Mouse (Mus musculus): Measurements from ENCODE around the gene Cblc.

Gene Cblc

DNA sequence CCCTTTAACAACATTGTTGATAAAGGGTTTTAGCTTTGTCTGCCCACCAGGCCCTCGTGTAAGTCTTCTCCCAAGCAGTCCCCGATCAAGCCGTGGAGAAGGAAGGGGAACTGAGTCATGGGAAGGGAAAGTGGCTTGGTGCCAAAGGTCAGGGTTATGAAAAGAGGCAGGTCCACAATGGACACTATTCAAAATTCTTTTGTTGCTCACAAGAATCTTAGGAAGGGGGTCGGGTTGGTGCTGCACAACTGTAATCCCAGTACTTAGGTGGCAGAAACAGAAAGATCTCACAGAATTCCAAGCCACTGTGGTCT is 45.6 kb downstream of the Cblc start:
- DNase-seq (ENCODE audit: low spot score in 2 of 2) = no peak

DNA sequence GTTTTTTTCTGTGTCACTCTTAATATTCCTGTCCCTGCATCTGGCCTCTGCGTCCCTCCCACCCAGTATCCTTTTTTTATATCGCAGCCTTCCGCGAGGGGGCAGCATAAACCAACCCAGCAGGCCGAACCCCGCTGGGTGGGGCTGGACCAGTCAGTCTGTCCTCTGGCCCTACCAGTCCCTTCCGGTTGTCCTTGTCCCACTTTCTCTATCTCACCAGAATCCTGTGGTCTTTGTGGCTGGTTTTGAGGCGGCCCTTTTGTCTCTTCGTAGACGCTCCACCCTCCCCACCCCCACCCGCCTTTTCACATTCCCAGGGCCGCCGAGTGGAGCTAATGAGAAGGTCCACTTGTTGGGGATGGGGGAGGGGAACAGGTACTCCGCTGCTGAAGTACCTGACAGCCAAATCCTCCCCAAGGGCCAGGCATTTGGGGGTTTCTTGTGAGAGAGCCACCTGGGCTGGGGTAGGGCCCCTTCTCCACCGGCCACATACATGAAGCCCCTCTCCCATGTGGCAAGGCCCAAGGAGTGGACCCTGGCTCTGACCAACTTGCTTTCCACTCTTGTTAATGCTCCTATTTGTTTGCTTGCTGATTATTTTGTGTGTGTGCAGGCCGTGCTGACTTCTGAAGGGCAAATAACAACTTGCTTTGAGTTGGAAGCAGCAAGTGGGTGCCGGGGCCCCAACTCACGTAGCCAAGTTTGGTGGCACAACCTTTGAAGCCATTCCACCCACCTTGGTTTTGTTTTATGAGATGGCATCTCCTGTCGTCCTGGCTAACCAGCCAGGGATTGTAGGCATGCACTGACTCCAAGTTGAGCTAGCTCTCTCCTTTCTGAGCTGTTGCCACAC is 46.2 kb downstream of the Cblc start, which contains the start of gene Nectin2:
Gene Nectin2, minus strand, starts transcription at position 267 of the 853 bp plus-strand sequence.
- DNase-seq (ENCODE audit: low spot score in 2 of 2) = peak; percentile 60 to 70

DNA sequence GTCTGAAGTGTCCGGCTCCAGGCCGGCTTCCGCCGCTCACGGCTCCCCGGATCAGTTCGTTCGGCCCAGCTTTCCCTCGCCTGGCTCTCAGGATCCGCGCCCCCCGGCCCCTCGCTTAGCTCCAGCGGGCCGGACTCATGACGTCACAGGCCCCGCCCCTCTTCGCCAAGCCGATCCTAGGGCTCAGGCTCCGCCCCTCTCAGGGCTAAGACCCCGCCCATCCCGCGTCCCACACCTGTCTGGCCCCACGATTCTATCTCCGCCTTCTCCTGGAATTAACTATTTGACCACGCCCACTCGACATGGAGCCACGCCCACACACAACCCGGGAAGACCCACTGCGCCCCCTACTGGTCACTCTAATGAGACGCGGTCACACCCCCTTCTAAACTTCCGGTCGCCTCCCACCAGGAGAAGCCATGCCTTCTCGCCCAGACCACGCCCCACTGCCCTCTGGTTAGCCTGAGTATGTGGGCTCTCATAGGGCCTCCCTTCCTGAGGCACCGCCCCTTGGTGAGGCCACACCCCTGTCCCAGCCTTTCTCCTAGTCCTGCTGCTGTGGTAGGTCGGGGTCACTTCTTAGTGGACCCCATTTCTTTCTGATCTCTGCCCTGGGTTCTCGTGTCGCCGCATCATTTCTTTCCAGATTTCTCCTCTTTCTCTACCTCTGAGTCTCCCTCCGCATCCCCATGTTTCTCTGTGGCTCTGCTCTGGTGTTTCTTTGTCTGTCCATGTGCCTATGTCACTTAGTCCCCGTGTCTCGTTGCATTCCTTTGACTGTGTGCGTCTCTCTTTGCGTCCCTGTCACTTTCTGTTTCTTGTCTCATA is 47.0 kb downstream of the Cblc start:
- peak; percentile 90 to 91 for DNase-seq (ENCODE audit: low spot score in 2 of 2)

- DNase-seq (ENCODE audit: low spot score in 2 of 2) = no peak
Measured at GRCm38 (mm10) chr7:19748219-19749195, 48.1 kb downstream of the Cblc start.

DNA sequence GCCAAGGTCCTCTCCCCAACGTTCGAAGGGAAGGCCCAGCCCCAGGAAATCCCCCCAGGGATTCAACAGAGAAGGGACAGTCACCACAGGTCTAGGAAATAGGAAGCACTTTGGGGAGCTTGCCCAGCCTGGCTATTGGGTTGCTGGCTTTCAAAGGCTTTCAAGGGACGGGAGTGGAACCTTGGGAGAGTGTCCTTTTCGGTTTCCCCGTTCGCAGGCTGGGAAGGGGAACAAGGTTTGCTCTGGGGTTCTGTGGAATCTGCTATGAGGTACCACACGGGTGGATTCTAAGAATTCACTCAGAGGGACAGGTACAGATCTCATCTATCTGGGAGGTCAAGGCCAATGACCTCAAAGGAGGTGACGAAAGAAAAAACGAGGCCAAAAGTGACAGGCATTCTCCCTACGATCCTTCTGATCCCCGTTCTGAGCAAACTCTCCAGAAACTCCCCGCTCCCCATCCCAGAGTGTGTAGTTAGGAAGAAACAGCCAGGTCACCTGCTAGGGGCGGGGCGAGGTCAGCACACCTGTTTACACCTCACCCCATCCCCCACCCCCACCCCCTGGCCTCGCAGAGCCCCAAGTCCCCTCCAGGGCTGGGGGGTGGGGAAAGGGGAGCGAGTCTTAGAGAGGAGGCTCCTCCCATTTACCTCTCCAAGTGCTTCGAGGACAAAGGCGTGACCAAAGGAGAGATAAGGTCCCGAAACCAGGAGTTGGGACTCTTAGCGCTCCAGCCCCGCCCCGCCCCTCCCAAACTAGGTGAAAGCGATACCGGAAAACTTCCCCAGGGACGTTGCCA is 49.0 kb downstream of the Cblc start:
- DNase-seq (ENCODE audit: low spot score in 2 of 2) = no peak

GRCm38 (mm10) chr7:19746426-19747201 is 50.0 kb downstream of the Cblc start:
- DNase-seq (ENCODE audit: low spot score in 2 of 2) = no peak

DNA sequence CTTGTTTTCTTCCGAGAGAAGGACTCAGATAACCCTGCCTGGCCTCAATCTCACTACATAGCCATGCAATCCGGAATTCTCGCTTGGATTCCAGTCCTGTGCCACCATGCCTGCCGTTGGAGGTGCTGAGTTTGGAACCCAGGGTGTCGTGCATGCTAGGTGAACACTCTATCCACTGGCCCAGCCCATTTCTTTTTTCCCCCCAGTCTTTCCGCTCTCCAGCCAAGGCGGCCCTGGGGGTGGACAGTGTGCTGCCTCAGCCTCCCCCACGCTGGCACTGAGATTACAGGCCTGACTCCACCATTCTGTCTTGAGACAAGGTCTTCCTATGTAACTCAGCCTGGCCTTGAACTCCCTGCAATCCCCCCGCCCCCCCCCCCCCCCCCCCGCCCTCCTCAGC is 50.6 kb downstream of the Cblc start:
- DNase-seq (ENCODE audit: low spot score in 2 of 2) = no peak

DNA sequence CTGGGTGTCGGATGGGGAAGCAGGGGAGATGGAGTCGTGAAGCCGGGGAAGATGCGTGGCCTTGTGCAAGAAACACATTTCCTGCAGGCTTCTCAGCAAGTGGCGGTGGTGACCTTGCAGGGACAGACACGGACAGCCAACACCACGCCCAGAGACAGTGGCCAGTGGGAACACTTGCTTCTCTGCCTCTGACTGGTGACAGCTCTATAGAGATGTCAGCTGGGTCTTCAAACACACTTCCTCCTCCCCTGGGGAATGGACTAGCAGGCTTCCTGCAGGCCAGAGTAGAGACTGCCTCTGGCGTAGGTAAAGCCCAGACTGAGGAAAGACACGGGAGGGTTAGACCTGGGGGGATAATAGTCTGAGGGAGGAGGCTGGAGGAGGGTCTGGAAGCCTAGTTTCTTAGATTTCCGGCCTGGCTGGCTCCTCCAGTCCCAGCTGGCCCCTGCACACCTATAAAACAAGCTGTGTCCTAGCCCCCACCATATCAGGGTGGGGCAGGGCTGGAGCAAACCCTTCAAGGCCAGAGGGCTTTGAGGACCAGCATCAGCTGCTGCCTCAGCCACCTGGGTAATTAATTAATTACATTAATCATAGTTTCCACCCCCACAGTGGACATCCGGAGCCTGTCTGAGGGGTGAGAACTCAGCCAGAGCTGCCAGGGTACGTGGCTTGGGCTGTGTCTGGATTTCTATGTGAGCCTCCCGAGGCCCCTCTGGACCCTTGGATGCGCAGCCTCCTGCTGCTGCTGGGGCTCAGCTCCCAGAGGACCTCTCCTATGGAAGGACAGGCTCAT is 51.8 kb downstream of the Cblc start:
- no peak for DNase-seq (ENCODE audit: low spot score in 2 of 2)

DNA sequence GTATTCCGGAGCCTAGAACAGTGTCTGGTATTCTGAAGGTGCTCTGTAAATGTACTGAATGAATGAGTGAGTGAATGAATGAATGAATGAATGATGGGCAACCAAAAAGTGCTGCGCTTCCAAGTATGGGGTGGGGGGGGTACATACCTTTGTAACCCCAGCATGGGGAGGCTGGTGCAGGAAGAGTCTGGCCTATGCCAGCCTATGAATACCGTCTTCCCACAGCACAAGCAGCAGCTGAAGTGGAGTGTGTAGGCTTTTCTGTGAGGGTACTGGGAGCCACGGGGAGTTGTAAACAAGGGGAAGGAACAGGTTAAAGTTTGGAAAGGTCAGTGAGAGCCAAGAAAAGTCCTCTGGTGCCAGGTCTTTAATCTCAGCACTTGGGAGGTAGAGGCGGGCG is 52.8 kb downstream of the Cblc start:
- no peak for DNase-seq (ENCODE audit: low spot score in 2 of 2)

DNA sequence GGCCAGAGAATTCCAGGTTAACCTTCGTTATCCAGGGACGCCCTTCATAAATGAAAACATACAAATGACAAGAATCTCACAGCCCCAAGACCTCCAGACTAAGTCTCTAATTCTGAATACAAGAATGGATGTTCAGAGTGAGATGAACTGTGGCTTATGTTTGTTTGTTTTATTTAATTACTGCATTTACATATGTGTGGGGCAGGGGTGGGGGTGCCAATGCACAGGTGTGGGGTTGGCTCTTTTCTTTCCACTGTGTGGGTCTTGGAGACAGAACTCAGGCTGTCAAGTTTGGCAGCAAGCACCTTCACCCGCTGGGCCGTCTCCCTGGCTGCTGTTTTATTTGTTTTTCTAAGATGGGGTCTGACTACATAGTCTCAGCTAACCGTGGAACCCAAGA is 54.1 kb downstream of the Cblc start:
- no peak for DNase-seq (ENCODE audit: low spot score in 2 of 2)

DNA sequence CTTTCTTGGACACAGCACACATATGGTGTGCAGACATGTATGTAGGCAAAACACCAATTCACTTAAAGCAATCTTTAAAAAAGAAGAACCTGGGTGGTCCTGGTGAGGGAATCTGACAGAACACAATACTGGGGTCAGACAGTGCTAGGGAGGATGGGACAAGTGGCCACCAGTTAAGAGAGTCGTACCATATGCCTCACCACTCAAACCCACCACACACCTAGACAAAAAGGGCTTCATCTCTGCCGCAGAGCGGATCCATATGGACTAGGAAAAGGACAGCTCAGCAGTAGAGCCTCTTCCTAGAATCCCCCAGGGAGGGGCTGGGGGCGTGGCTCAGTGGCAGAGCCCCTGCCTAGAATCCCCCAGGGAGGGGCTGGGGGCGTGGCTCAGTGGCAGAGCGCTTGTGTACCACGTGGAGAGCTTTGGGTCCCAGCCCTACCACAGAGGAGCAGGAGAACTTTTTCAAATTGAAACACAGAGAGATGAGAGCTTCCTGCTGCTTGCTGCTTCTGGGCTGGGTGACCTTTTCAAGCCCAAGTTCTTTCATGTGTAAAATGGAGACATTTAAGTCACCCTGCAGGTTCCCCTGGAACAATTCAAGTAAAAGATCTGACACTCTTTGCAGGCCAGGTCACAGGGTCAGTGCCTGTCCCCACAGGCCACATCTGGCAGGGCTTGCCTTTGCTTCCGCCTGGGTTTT is 55.1 kb downstream of the Cblc start:
- no peak for DNase-seq (ENCODE audit: low spot score in 2 of 2)

- DNase-seq (ENCODE audit: low spot score in 2 of 2) = no peak
Measured at GRCm38 (mm10) chr7:19740269-19740668, 56.3 kb downstream of the Cblc start.

GRCm38 (mm10) chr7:19738771-19739170 is 57.8 kb downstream of the Cblc start:
- no peak for DNase-seq (ENCODE audit: low spot score in 2 of 2)

- DNase-seq (ENCODE audit: low spot score in 2 of 2) = no peak
Measured at GRCm38 (mm10) chr7:19736389-19737057, 60.1 kb downstream of the Cblc start.

DNA sequence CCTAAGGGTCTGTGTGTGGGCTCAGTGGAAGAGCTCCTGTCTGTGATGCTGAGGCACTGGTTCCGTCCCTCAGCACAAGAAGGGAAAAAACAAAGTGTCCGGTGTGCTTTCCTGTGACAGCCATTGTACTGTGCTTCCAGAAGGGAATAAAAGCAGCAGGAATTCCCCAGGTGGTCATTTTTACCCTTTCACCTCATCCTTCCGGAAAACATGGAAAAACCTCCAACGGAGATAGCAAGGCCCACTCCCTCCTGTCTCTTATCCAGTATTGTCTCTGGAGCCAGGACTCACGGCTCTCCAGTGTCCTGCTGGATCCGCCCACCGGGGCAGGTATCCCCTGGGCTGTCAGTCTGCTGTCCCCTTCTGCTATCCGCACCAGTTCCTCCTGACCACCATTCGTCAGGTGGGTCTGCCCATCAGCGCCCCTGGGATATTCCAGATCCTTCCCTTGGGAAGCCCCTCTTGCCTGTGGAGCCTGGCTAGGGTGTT is 62.4 kb downstream of the Cblc start:
- DNase-seq (ENCODE audit: low spot score in 2 of 2) = no peak

All from frontal cortex, postnatal 25 days (tissue).